Mouse (Mus musculus): ENCODE measurements around the gene Tecpr1.

DNA sequence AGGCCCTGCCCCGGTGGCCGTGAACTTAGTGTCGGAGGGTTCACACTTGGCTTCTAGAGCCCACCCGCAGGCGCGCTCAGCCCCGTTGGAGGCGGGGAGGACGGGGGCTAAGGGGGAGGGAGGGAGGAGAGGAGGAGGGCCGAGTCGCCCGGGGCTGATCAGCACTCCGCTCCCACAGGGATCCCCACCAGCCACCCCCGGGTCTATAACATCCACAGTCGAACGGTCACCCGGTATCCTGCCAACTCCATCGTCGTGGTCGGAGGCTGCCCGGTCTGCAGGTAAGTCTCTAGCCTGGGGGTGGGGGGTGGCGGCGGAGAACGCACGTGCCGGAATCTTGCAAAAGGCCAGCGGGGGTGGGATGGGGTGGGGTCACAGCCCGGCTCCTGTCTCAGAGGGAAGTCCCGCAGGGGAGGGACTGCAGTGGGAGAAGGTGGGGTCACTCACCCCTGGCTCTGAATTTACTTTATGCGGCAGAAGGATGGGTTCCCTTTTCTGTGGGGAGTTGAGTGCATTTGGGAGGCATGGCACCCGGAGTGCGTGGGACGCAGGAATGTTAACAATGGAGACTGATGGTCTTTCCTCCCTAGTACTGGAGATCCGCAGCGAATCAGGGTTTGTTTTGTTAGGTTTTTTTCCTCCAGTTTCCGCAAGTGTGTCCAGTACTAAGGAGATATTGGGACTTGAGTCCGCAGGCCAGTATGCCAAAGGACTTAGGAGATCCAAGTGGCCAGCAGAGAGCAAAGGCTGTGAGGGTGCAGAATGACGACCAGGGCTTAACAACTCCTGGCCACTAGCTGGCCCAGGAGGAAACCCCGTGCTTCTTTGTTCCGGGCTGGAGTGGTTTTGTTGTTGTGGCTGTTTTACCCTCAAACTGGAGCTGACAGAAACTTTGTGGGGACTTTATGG lies 32.5 kb upstream of the Tecpr1 start:
- TF ChIP-seq CTCF (IDR thresholded peaks at IDR 0.05; ENCODE audit: low read depth, low read length) (no peak), GATA1 (IDR thresholded peaks at IDR 0.05; ENCODE audit: borderline replicate concordance, low read length) (no peak), TAL1 (conservative IDR thresholded peaks at IDR 0.05; ENCODE audit: low read depth, low read length) (no peak)
